Mouse (Mus musculus) left cerebral cortex, adult 18-20 months (tissue): ENCODE measurements at regions not wholly inside any gene's neighbourhood (a gene's known extent, or its start where the extent isn't known, plus 50 kb on each side); places are given as distances from the start of the nearest gene placed in this dataset.

ENCODE experiments used
- DNase-seq, 2 experiments: peaks; one replicate each; pipeline ENCODE4 v3.0.0; 2021 to 2022; ENCODE audit warnings: low spot score in 2 of 2, mixed read lengths in 1 of 2

DNA sequence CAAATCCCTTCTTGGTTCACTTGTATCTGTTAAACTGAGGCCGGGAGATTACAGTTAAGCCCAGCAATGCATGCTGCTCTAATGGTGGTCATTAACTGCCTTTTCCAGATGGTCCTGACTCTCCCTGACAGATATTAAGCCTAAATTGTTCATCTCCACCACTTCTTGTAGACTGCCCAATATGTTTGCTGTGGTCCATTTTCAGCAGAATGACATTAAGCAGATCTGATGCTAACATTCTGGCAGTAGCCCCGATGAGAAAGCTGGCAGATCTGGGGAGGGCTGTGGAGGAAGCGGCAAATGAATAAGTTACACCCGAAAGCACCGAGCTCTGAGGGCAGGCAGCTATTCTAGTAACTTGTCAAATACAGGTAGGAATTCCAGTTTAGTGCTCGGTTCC, 123.5 kb upstream of the Cdh6 start:
- no peak for DNase-seq

DNA sequence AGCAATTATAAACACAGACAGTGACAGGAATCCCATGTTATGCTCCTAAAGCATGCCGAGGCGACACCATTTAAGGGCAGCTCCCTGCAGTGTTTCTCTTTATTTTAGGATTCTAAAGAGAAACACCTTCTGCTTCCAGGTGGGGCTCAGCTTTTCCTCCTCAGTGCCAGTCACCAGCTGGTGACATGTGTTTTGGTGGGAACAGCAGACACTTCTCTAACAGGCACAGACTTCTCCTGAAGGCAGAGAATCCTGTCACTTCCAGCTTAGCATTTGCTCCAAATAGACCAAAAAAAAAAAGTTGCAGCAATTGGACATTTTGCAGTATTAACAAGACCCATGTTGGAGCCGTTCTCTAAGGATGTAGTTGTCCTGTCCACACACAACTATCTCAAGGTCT, 115.6 kb upstream of the Cdh6 start:
- no peak for DNase-seq

DNA sequence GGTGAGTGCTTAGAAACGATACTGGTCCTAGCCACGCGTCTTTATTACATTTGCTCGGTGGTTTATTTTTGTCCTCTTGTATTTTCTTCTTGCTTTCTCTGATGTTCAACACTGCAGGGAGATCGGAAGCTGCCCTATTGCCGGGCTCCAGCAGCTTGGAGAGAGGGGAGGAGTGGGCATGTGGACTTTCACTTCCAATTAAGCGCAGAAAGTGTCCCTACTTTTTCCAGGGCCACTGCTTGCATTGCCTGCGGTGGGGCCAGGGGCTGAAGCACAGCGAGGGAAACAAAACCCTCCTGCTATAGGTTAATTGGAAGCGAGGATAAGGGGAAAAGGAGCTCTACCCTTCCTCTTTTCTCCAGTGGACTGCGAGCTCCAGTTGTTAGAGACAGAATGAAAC, 114.4 kb upstream of the Cdh6 start:
- DNase-seq = peak; percentile 3 to 9

DNA sequence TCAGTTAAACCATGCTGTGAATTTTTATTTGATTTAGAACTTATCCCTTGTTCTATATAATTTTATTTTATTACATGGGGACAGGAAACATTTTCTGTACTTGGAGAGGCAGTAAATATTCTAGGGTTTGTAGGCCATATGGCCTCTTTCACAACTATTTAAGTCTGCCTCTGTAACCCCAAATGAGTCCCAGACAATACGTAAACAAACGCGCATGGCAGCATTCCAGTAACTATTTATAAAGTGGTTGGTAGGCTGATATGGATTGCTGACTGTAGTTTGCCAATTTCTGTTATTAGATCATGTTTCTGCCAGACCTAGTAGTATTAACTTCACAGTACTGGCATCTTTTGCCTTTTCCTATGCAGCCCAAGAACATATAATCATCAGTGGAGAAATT, 111.9 kb upstream of the Cdh6 start:
- no peak for DNase-seq

DNA sequence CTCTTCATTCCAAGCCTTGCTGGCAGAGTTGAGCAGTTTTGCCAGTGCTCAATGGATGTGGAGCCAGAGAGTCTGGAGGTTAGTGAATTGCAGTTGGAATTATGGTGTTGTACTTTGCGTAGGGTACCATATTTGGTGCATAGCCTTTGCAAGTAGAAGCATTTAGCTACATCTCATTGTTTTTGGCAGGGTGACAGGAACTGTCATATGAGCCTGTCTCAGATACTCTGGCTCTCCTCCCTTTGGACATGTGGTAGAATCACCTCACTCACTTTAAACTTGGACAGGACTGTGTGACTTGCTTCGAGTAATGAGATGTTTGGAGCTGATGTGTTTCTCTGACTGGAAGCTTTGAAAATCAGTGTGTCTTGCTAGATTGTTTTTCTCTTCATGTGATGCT, 110.7 kb upstream of the Cdh6 start:
- no peak for DNase-seq

DNA sequence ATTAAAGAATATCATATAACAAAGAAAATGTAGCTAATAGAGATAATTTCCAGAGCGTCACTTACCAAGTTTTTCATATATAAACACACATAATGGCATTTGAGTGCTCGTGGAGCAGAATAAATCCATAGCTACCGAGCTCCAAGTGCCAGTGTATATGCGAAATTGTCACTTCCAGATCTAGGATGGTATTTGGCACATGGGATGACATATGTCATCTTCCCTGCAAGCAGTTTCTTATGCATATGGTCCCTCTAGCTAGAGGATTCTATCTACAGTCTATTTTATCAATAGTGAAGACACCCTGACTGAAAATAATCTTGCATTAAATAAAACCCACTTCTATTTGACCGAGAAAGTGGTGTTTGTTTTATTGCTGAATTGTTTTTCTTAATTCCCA, 109.6 kb upstream of the Cdh6 start:
- DNase-seq = no peak

DNA sequence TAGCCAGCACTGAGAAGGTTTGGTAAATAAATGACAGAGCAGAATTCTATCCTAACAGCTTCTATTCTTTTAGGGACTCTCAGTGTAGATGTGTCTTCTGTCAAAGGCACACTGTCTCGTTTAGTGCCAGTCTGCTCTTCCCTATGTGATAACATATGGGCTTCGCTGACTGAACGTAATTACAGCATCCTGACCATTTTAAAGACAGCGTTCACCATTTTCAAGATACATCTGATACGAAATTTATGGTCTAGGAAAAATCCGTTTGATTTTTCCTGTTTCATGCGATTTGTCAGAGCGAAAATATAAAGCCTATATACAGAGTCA, 103.4 kb upstream of the Cdh6 start:
- no peak for DNase-seq

DNA sequence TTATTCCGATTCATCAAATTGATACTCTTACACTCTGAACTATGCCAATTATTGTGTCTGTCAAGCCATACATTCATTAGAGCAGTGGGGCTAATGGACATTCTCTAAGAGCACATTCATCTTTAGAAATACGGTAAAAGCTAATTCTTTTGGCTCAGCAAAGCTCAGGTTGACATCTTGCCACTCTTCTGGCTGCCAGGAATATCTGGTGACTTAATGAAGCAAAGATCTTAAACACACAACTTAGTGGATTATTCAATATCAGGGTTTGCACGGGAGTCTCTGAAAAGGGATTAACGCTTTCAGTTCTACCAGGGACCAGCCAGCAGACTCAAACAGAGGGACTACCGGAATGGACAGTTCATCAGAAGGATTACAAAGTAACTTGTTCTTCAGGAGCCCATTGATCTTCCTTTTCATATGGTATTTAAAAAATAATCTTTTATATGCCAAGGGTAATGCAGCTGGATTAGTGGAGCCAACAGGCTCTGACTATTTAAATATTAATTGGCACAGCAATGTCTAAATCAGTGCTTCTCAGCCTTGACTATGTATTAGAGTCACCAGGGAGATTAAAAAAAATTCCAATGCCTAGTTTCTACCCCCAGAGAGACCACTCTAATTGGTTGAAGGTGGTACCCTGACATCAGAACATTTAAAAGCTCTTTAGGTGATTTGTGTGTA, 102.9 kb upstream of the Cdh6 start:
- no peak for DNase-seq

DNA sequence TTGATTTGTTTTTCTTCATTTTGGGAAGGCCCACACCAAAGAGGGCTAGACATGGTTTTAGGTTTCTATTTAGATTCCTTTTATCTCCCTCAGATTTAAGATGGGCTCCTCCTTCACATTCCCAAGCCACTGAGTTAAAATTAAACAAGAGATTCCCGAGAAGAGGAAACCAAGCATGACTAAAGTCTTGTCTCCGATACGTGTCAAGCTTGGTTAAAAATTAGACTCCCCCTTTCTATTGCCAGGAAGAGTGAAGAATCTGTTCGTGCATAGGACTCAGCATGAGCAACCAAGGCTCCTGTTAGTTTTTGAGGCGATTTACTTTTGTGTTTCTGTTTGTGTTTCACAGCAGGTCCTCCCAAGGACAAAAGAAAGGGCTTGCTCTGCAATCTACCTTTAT, 101.9 kb upstream of the Cdh6 start:
- no peak for DNase-seq

DNA sequence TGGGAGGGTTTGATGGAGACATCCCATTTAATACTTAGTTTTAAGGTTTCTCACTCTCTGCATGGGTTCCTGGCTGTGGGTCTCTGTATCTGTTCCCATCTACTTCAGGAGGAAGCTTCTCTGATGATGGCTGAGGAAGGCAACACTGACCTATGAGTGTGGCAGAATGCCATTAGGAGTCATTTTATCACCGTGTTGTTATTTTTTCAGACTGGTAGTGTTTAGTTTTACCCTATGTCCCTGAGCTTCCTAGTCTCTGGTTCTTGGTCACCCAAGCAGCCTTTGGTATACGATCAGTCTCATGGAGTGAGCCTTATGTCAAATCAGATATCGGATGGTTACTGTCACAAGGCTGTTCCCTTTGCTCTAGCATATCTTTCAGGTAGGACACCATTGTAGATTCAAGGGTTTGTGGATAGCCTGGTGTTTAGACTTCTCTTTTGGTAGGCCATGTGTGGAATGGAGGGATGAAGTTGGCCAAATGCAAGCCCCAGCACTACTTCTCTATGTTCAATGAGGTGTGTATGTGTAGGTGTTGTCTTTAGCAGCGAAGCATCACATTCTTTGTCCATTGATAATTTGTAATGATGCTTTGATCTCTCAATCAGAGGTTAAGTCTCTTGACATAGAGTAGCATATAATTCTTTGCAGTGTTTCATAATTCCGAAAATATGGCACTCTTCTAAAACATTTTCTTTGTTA, 101.0 kb upstream of the Cdh6 start:
- no peak for DNase-seq

DNA sequence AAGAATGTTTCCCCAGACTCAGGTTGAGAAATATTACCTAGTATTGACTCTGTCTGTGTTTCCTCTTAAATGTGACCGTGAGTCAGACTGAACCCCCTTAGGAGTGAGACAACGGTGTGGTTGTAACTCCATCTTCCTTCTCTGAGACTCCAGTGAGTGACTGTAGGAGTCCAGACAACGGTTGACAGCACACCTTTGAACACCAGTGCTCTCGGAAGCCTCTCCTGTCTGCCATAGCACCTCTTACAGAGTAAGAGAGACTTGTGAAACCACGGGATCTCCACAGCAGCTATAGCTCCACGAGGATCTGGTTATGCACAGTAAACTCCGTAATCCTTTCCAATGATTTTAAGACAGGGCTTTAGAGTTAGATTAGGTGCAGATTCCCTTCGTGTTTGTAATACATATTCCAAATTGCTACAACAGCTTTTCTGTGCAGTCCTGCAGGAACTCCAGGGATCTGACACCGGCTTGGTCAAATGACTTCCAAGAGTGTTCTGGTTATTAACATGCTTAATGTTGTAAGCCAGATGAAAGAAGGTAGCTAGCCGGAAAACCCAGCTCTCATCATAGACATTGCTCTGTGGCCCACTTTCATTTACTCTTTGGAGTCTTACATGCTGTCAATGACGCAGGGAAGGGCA, 72.7 kb upstream of the Cdh6 start:
- DNase-seq = no peak

DNA sequence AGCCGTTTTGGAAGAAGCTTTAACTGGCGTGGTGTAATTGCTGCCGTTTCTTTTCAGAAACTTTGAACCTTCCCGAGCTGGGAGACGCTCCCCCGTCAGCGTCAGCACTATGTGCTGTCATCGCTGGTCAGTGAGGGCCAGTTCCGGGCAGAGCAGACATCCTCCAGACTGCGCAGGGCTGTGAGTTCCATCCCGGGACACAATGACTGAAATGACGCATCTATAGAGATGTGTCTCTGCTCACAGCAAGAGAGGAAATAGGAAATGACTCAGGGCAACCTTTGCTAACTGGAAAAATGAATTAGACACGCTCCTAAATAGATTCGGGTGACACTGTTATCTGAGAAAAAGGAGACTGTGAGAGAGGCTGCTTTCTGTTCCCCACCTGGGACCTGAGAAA, 70.8 kb upstream of the Cdh6 start:
- DNase-seq = no peak

DNA sequence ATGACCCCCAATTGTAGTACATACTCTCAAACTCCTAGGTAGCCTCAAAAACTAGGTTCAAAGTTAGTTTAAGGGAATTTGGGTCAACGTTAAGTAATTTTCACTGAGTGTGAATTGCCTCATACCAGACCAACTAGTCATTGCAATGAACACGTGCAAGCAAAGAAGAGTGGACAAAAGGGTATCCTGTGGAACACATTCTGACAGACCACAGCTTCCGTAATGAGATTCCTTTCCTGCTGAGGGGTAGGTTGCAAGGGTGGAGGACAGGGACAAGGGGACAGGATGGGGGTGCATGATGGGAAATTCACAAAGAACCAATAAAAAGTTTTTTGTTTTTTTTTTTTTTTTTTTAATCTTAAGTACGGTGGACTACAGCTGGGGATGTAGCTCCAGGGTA, 70.1 kb upstream of the Cdh6 start:
- DNase-seq = no peak

DNA sequence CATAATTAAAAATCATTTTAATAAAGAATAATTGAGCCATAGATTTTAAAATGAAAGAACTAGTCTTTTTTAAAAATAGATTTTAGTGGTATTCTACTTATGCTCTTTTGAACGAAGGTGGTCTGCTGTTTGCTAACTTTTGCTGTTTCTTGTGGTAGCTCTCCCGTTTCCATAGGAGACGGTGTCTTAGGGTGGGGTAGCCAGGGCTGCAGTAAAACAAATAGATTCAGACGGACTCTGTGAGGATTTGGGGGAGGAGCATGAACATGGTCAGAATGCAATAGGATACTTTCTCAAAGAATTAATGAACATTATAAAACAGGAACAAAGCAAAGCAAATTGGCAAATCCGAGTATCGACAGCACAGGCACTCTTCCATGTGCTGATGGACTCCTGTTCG, 67.5 kb upstream of the Cdh6 start:
- DNase-seq = no peak

DNA sequence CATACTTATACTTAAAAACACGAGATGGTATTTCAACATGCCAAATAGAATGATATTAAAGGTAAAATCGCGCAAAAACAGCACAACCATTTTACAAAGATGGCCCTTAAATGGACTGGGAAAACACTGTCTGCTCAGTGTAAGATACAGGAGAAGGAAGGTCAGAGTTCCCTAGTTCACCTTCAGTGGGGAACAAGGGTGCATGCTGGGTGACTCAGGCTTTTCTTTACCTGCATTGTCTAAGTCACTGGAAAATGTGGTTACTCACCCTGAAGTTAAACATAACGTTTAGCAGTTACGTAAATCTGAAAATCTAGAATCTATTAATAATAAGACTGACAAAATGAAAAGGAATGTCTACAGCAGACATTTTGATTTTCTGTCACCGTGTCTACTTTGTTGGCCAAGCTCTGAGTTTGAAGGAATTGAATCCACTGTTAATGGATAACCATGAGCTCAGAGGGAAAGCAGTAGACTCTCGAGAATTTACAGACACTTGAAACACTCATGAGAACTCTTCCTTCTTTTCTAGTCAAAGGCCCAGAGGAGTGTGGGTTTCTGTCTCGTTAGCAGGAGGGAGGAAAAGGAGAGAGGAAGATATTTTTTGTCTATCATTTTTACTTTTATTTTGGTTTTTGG, 63.5 kb upstream of the Cdh6 start:
- no peak for DNase-seq

DNA sequence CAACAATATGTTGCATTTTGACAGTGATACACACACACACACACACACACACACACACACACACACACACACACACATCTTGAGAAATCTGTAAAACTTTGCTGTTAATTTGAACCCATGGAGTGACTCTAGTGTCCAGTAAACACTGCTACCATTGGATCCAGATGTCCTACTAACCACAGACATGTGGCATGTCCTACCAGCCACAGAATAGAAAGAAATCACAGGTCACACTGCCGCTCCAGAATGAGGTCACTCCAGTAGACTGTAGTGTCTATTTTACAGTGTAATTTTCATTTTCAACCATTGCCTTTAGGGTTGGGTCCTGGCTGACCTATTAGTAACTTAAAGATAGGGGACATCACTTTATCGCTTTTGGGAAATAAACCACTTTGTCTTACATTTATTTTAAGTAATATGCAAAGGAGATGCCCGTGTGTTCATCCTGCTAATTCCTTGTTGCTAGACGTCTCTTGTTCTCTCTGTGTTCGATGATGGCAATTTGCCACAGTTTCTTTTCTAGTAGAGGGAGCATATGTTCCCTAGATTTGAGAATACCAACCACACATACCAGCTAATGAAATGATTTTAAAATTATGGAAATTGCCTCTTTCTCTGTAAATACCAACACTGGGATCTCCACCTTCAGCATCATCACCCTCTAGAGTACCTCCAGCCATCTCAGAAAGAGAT, 59.2 kb upstream of the Cdh6 start:
- DNase-seq = no peak

DNA sequence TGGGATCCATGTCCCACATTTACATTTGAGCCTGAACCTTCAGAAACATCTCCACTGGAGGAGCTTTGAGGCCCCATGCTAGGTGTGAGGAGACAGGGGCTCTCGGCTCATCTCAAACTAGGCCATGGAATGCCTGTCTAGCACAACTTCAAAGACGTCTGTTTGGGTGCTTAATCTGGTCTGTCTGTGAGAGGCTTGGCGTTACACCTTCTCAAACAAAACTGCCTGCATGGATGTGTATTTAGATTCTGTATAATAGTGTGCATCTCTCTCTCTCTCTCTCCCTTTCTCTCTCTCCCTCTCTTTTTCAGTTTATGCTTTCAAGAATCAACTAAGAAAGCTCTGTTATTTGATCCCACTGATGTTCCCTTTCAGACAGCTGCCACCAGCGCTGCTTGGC, 58.1 kb upstream of the Cdh6 start:
- no peak for DNase-seq

DNA sequence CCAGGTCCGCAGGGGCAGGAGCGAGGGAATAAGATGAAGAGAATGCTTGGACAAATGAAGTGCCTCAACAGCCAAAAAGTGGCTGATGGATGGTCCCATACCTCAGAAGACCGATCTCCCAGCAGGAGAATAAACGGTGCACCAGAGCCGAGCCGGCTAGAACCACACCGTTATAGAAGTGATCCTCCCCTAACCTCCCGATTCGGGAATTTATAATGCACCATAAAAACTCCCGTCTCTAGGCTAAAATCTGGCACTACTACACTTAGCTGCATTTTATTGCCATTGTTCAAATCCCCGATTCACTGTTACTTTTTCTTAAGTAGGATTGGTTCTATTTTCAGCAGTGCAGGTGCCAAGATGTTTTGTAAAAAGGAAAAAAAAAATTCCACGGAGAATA, 54.6 kb upstream of the Cdh6 start:
- DNase-seq = no peak
